ENCODE assay signal across 8 mouse cellular contexts in genomic region chr9:110743456-110744323, GRCm38 (mm10). TPM values are rescaled to one million over a fixed set of nuclear protein-coding genes. Genes with fewer than 3 reads are reported as not detected.
A peak's percentile ranks its signal among the peaks of the same experiment; 100 is the strongest.
DNase-seq lines count a peak whose midpoint lies in the region; ATAC-seq and TF ChIP-seq lines count a peak whose summit lies in the region.

No protein-coding gene starts in this region.

- peak overlapping the region; percentile 82 for H3K4me2 ChIP-seq in lung, embryonic 15.5 days
- H3K4me2 ChIP-seq in embryonic facial prominence, embryonic 15.5 days (replicated peaks): peak overlapping the region; percentile 56
- H3K4me2 ChIP-seq in intestine, embryonic 15.5 days (replicated peaks): peak overlapping the region; percentile 96
- peak overlapping the region; percentile 66 for H3K4me2 ChIP-seq in liver, embryonic 16.5 days (ENCODE audit: low read depth, low read length)
- peak overlapping the region; percentile 81 for H3K4me2 ChIP-seq in stomach, postnatal 0 days (replicated peaks; ENCODE audit: low read depth)

- no peaks in the 10 kb centered on the region for H3K9me3 ChIP-seq in lung, embryonic 15.5 days
- H3K9me3 ChIP-seq in embryonic facial prominence, embryonic 15.5 days (replicated peaks): no peaks in the 10 kb centered on the region
- no peaks in the 10 kb centered on the region for H3K9me3 ChIP-seq in intestine, embryonic 15.5 days
- H3K9me3 ChIP-seq in liver, embryonic 16.5 days (replicated peaks; ENCODE audit: control insufficient read depth, low read length): no peaks in the 10 kb centered on the region
- no peaks in the 10 kb centered on the region for H3K9me3 ChIP-seq in stomach, postnatal 0 days (ENCODE audit: control insufficient read depth, low read length)

- H3K9ac ChIP-seq in lung, embryonic 15.5 days: peak overlapping the region; percentile 65
- H3K9ac ChIP-seq in embryonic facial prominence, embryonic 15.5 days: peak overlapping the region; percentile 59
- peak overlapping the region; percentile 74 for H3K9ac ChIP-seq in intestine, embryonic 15.5 days
- H3K9ac ChIP-seq in liver, embryonic 16.5 days (ENCODE audit: low read depth, low read length): peak overlapping the region; percentile 13; the same call in 1 of the 2 replicates
- peak overlapping the region; percentile 74 for H3K9ac ChIP-seq in stomach, postnatal 0 days (ENCODE audit: low read length)

- no peak for TF ChIP-seq POLR2A in lung, adult 2 months (IDR thresholded peaks at IDR 0.05; ENCODE audit: borderline replicate concordance, extremely low read depth, low read depth, low read length)

- ATAC-seq in lung, embryonic 15.5 days (ENCODE audit: borderline replicate concordance, extremely low read depth, low FRiP score, low TSS enrichment): peak; percentile 66
- ATAC-seq in embryonic facial prominence, embryonic 15.5 days (ENCODE audit: insufficient number of reproducible peaks, low FRiP score, low TSS enrichment, low read depth): peak; percentile 63
- peak; percentile 43 for ATAC-seq in intestine, embryonic 15.5 days
- ATAC-seq in liver, embryonic 16.5 days (ENCODE audit: low read depth): peak; percentile 23
- ATAC-seq in stomach, postnatal 0 days (ENCODE audit: low FRiP score, low TSS enrichment): peak; percentile 38; the same call in 1 of the 2 replicates
- no peak for ATAC-seq in erythroid progenitor cell, adult 5-6 weeks (replicated peaks; ENCODE audit: low FRiP score, poor library complexity, severe bottlenecking)

- WGBS in lung, embryonic 15.5 days: 2% methylated on average over 44 of the region's 63 CpGs
- 6% methylated on average over 59 of the region's 63 CpGs for WGBS in lung, adult 2 months
- whole genome bisulfite sequencing in embryonic facial prominence, embryonic 15.5 days: 2% methylated on average over 48 of the region's 63 CpGs
- 3% methylated on average over 51 of the region's 63 CpGs for WGBS in intestine, embryonic 15.5 days
- WGBS in liver, embryonic 16.5 days (ENCODE audit: insufficient replicate concordance): 5% methylated on average over 50 of the region's 63 CpGs
- WGBS in stomach, postnatal 0 days: 4% methylated on average over 56 of the region's 63 CpGs

- H3K27me3 ChIP-seq in lung, embryonic 15.5 days: peaks cover 59% of the 10 kb centered on the region
- H3K27me3 ChIP-seq in embryonic facial prominence, embryonic 15.5 days: peaks cover 19% of the 10 kb centered on the region
- H3K27me3 ChIP-seq in intestine, embryonic 15.5 days (replicated peaks): peaks cover 18% of the 10 kb centered on the region
- H3K27me3 ChIP-seq in liver, embryonic 16.5 days (ENCODE audit: control insufficient read depth, insufficient read depth, low read depth, low read length): peaks cover 63% of the 10 kb centered on the region
- H3K27me3 ChIP-seq in stomach, postnatal 0 days (ENCODE audit: control insufficient read depth, insufficient read depth, low read length): no peaks in the 10 kb centered on the region; the same call in none of the 2 replicates

- H3K4me3 ChIP-seq in lung, embryonic 15.5 days: peak overlapping the region; percentile 65
- H3K4me3 ChIP-seq in lung, adult 2 months (replicated peaks; ENCODE audit: extremely low read depth, low read depth, low read length): no peak overlapping the region
- H3K4me3 ChIP-seq in embryonic facial prominence, embryonic 15.5 days (replicated peaks): peak overlapping the region; percentile 63
- H3K4me3 ChIP-seq in intestine, embryonic 15.5 days (replicated peaks): peak overlapping the region; percentile 70
- H3K4me3 ChIP-seq in liver, embryonic 16.5 days (ENCODE audit: low read depth, low read length): peak overlapping the region; percentile 48
- H3K4me3 ChIP-seq in stomach, postnatal 0 days (ENCODE audit: low read depth, low read length): peak overlapping the region; percentile 59

- no peak for TF ChIP-seq CTCF in lung, adult 2 months (IDR thresholded peaks at IDR 0.05; ENCODE audit: insufficient read depth, low read length)
- TF ChIP-seq CTCF in stomach, postnatal 0 days (IDR thresholded peaks at IDR 0.05; ENCODE audit: low read depth): no peak

- H3K27ac ChIP-seq in lung, embryonic 15.5 days: peak overlapping the region; percentile 93
- H3K27ac ChIP-seq in embryonic facial prominence, embryonic 15.5 days (replicated peaks): peak overlapping the region; percentile 97
- peak overlapping the region; percentile 85 for H3K27ac ChIP-seq in intestine, embryonic 15.5 days
- H3K27ac ChIP-seq in liver, embryonic 16.5 days (ENCODE audit: low read length): no peak overlapping the region
- H3K27ac ChIP-seq in stomach, postnatal 0 days (replicated peaks): peak overlapping the region; percentile 83

- no peak for DNase-seq in lung, adult 2 months
- no peak for DNase-seq in stomach, postnatal 0 days (ENCODE audit: low spot score)
- DNase-seq in frontal cortex, adult 2 months (ENCODE audit: extremely low spot score in 1 of 2, low spot score in 1 of 2): no peak

- no peak for TF ChIP-seq EP300 in stomach, postnatal 0 days (optimal IDR thresholded peaks at IDR 0.05)

- H3K36me3 ChIP-seq in lung, embryonic 15.5 days: 0 out of 2 replicates have a peak, but pooled peaks cover 4% of the 10 kb centered on the region
- H3K36me3 ChIP-seq in embryonic facial prominence, embryonic 15.5 days: no peaks in the 10 kb centered on the region
- no peaks in the 10 kb centered on the region for H3K36me3 ChIP-seq in intestine, embryonic 15.5 days
- no peaks in the 10 kb centered on the region for H3K36me3 ChIP-seq in liver, embryonic 16.5 days (ENCODE audit: control insufficient read depth, insufficient read depth)
- no peaks in the 10 kb centered on the region for H3K36me3 ChIP-seq in stomach, postnatal 0 days (ENCODE audit: control insufficient read depth, insufficient read depth, low read length)

- H3K4me1 ChIP-seq in lung, embryonic 15.5 days: peaks cover 29% of the 10 kb centered on the region
- peaks cover 3% of the 10 kb centered on the region; the same call in 1 of the 2 replicates for H3K4me1 ChIP-seq in lung, adult 2 months (ENCODE audit: control insufficient read depth, insufficient read depth, low read length)
- peaks cover 44% of the 10 kb centered on the region for H3K4me1 ChIP-seq in embryonic facial prominence, embryonic 15.5 days
- H3K4me1 ChIP-seq in intestine, embryonic 15.5 days (replicated peaks): peaks cover 31% of the 10 kb centered on the region
- H3K4me1 ChIP-seq in liver, embryonic 16.5 days (ENCODE audit: control insufficient read depth, low read depth, low read length): no peaks in the 10 kb centered on the region; the same call in 1 of the 2 replicates
- H3K4me1 ChIP-seq in stomach, postnatal 0 days (replicated peaks; ENCODE audit: control insufficient read depth, insufficient read depth): no peaks in the 10 kb centered on the region

RNA-seq across cellular contexts. Expression of gene Myl3, which starts 2.0 kb away (rescaled TPM):
- polyA plus RNA-seq in lung, embryonic 15.5 days (2015; fragmentation: Nextera tagmentation; extraction: Ambion mirVana): 19.8 and 68.6 TPM in 2 replicates
- 10.8 and 214 TPM in 2 replicates for polyA plus RNA-seq in lung, adult 2 months (2012; rRNA removed)
- polyA plus RNA-seq in embryonic facial prominence, embryonic 15.5 days (2015; fragmentation: Nextera tagmentation; extraction: Ambion mirVana): 7.5 and 8.5 TPM in 2 replicates
- polyA plus RNA-seq in intestine, embryonic 15.5 days (2015; fragmentation: Nextera tagmentation; extraction: Ambion mirVana): 0.53 and 0.58 TPM in 2 replicates
- 1.1 and 1.9 TPM in 2 replicates for polyA plus RNA-seq in liver, embryonic 16.5 days (2015; fragmentation: Nextera tagmentation; extraction: Ambion mirVana)
- polyA plus RNA-seq in stomach, postnatal 0 days (2015; fragmentation: Nextera tagmentation; extraction: Ambion mirVana): 0.11 and 0.27 TPM in 2 replicates
- total RNA-seq in erythroid progenitor cell, adult 5-6 weeks (2015; ENCODE audit: low replicate concordance): not detected in 2 replicates
- total RNA-seq in erythroid progenitor cell, adult 5-6 weeks (2017; ENCODE audit: low replicate concordance): not detected in 2 replicates
- polyA plus RNA-seq in frontal cortex, adult 2 months (2012; rRNA removed): 0.32 and 0.46 TPM in 2 replicates

RNA-seq across cellular contexts. Expression of gene Pth1r, which starts 3.3 kb away (rescaled TPM):
- 78.8 and 79.7 TPM in 2 replicates for polyA plus RNA-seq in lung, embryonic 15.5 days (2015; fragmentation: Nextera tagmentation; extraction: Ambion mirVana)
- 13.8 and 14.0 TPM in 2 replicates for polyA plus RNA-seq in lung, adult 2 months (2012; rRNA removed)
- 133 and 145 TPM in 2 replicates for polyA plus RNA-seq in embryonic facial prominence, embryonic 15.5 days (2015; fragmentation: Nextera tagmentation; extraction: Ambion mirVana)
- 21.6 and 23.6 TPM in 2 replicates for polyA plus RNA-seq in intestine, embryonic 15.5 days (2015; fragmentation: Nextera tagmentation; extraction: Ambion mirVana)
- polyA plus RNA-seq in liver, embryonic 16.5 days (2015; fragmentation: Nextera tagmentation; extraction: Ambion mirVana): 2.3 and 2.5 TPM in 2 replicates
- 10.5 and 10.6 TPM in 2 replicates for polyA plus RNA-seq in stomach, postnatal 0 days (2015; fragmentation: Nextera tagmentation; extraction: Ambion mirVana)
- 1.3 TPM in 1 of 2 replicates, not detected in the other for total RNA-seq in erythroid progenitor cell, adult 5-6 weeks (2015; ENCODE audit: low replicate concordance)
- 0.77 TPM in 1 of 2 replicates, not detected in the other for total RNA-seq in erythroid progenitor cell, adult 5-6 weeks (2017; ENCODE audit: low replicate concordance)
- 6.9 and 9.1 TPM in 2 replicates for polyA plus RNA-seq in frontal cortex, adult 2 months (2012; rRNA removed)

RNA-seq across cellular contexts. Expression of gene Prss42, which starts 54.3 kb away (rescaled TPM):
- polyA plus RNA-seq in lung, embryonic 15.5 days (2015; fragmentation: Nextera tagmentation; extraction: Ambion mirVana): not detected in 2 replicates
- not detected in 2 replicates for polyA plus RNA-seq in lung, adult 2 months (2012; rRNA removed)
- not detected in 2 replicates for polyA plus RNA-seq in embryonic facial prominence, embryonic 15.5 days (2015; fragmentation: Nextera tagmentation; extraction: Ambion mirVana)
- not detected in 2 replicates for polyA plus RNA-seq in intestine, embryonic 15.5 days (2015; fragmentation: Nextera tagmentation; extraction: Ambion mirVana)
- polyA plus RNA-seq in liver, embryonic 16.5 days (2015; fragmentation: Nextera tagmentation; extraction: Ambion mirVana): not detected in 2 replicates
- polyA plus RNA-seq in stomach, postnatal 0 days (2015; fragmentation: Nextera tagmentation; extraction: Ambion mirVana): not detected in 2 replicates
- total RNA-seq in erythroid progenitor cell, adult 5-6 weeks (2015; ENCODE audit: low replicate concordance): not detected in 2 replicates
- total RNA-seq in erythroid progenitor cell, adult 5-6 weeks (2017; ENCODE audit: low replicate concordance): not detected in 2 replicates
- polyA plus RNA-seq in frontal cortex, adult 2 months (2012; rRNA removed): 0.06 TPM in 1 of 2 replicates, not detected in the other

Comparison
In these comparisons a context has a peak if more than half of its experiments do, and no peak if none do; other contexts are left out.
1. H3K9ac ChIP-seq: peak in every context shown above with its lines; median percentile 74 in intestine, embryonic 15.5 days; 74 in stomach, postnatal 0 days; 65 in lung, embryonic 15.5 days; 59 in embryonic facial prominence, embryonic 15.5 days; 13 in liver, embryonic 16.5 days.